Mouse (Mus musculus) E14TG2a.4 (cell line): Measurements from ENCODE around the gene Tfip11.

Experiments
- H3K27me3 ChIP-seq: 2 replicates; pipeline ENCODE4 v1.6.1; 2014; ENCODE audit warnings: low read length, control low read depth; ENCODE audit not compliant: insufficient read depth
- H3K36me3 ChIP-seq: 2 replicates; pipeline ENCODE4 v1.6.1; 2014; ENCODE audit warnings: low read length, control low read depth; ENCODE audit not compliant: insufficient read depth
- H3K4me1 ChIP-seq: replicated peaks from 2 replicates; pipeline ENCODE4 v1.6.1; 2014; ENCODE audit warnings: low read depth, low read length, control low read depth
- H3K4me3 ChIP-seq: replicated peaks from 2 replicates; pipeline ENCODE4 v1.5.1; 2014; ENCODE audit warnings: mild to moderate bottlenecking, low read length
- H3K9me3 ChIP-seq: 2 replicates; pipeline ENCODE4 v1.6.1; 2014; ENCODE audit warnings: low read length, control low read depth
- CTCF ChIP-seq: conservative IDR thresholded peaks from 2 replicates; pipeline ENCODE4 v1.5.1; 2014; ENCODE audit warnings: low read length
- NANOG ChIP-seq: IDR thresholded peaks from 2 replicates; pipeline ENCODE4 v1.6.1; 2014; ENCODE audit warnings: borderline replicate concordance, low read length, mixed read lengths
- POU5F1 ChIP-seq: IDR thresholded peaks from 2 replicates; pipeline ENCODE4 v1.6.1; 2014; ENCODE audit warnings: low read length, borderline replicate concordance

The Tfip11 gene

DNA sequence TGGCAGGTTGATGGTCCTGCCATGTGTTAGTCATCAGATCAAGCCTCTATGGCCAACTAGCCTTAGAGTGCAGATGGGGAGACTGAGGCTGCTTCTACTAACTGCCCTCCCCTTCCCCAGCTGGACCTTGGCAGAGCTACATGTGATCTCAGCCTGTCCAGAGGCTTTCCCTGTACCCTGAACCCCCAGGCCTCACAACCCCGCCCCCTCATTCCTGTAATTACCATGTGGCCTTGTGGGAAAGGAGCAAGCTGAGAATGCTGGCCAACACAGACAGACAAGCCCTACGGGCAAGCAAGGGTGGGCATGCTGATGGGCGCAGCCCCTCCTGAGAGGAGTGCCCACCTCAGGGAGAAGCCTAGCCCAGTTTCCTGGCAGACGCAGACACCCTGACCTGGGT, 31.5 kb upstream of the Tfip11 start:
- Histone ChIP-seq H3K36me3 (peaks cover 12% of the 10 kb centered on the region), H3K4me3 (peak overlapping the region; percentile 52), H3K4me1 (peaks cover 99% of the 10 kb centered on the region), H3K9me3 (no peaks in the 10 kb centered on the region), H3K27me3 (no peaks in the 10 kb centered on the region)
- TF ChIP-seq NANOG: no peak
- no peak for TF ChIP-seq CTCF
- TF ChIP-seq POU5F1: no peak

DNA sequence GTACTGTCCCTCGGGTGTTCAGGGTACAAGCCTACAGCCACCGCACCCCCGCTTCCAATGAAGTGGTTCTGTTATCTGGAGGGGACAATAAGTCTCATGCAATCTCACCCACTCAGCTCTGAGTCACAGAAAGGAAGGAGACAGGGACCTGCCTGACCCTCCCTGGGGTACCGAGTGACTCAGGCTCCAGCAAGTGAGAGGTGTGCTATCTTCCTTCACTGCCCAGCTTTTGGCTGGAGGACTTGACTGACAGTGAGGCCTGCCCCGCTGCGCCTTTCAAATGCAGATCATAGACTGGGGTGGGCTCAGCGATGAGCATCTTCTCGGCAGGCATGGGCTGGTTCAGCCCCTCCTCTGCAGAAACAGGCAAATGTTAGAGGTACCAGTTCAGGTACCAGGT, 31.0 kb upstream of the Tfip11 start:
- TF ChIP-seq NANOG (no peak; the same call in 1 of the 2 replicates), POU5F1 (peak; percentile 70), CTCF (no peak)
- peaks cover 99% of the 10 kb centered on the region for H3K4me1 ChIP-seq
- no peaks in the 10 kb centered on the region for H3K27me3 ChIP-seq
- peaks cover 12% of the 10 kb centered on the region for H3K36me3 ChIP-seq
- H3K4me3 ChIP-seq: peak overlapping the region; percentile 52
- H3K9me3 ChIP-seq: no peaks in the 10 kb centered on the region

DNA sequence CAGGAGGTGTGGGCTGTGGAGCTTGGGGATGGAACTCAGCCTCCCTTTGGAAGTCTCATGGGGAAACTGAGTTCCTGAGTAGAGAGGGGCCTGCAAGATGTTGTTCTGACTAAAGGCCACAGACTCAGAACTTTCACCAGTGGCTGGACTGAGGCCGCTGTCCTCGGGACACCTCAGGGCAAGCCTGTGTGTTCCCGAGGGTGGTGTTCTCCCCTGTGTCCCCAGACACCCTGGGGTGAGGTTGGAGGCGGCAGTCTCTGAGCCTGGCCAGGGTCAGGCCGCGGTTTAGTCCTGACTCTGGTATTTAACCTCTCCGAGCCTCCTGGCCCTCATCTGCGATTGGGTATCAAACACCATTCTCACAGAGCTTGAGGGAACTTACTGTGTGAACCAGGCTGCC, 30.6 kb upstream of the Tfip11 start:
- TF ChIP-seq CTCF (no peak), POU5F1 (no peak), NANOG (no peak)
- Histone ChIP-seq H3K9me3 (no peaks in the 10 kb centered on the region), H3K36me3 (peaks cover 12% of the 10 kb centered on the region), H3K4me3 (peak overlapping the region; percentile 52; the same call in 1 of the 2 replicates), H3K27me3 (no peaks in the 10 kb centered on the region), H3K4me1 (peaks cover 99% of the 10 kb centered on the region)

GRCm38 (mm10) chr5:112296404-112297181, 29.6 kb upstream of the Tfip11 start:
- H3K27me3 ChIP-seq: no peaks in the 10 kb centered on the region
- no peak for TF ChIP-seq POU5F1
- TF ChIP-seq CTCF: no peak
- no peak for TF ChIP-seq NANOG
- H3K36me3 ChIP-seq: peaks cover 12% of the 10 kb centered on the region
- no peak overlapping the region for H3K4me3 ChIP-seq
- no peaks in the 10 kb centered on the region for H3K9me3 ChIP-seq
- peaks cover 99% of the 10 kb centered on the region for H3K4me1 ChIP-seq

DNA sequence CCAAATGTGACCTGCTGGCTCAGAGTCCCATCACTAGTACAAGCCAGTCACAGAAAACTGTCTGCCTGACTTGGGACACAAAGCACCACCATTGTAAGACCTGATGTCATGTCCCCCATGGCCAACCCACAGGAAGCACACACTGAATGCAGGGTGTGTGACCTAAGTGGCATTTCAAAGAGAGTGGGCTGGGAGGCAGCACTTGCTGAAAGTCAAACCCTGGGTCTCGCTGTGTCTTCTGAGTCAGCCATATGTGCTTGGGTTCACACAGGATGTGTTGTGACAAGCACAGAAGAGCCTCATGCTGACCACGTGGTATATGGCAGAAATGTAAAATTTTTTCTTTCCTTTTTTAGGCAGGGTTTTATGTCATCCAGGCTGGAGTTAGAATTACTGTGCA, 28.9 kb upstream of the Tfip11 start:
- no peak for TF ChIP-seq NANOG
- no peak for TF ChIP-seq CTCF
- TF ChIP-seq POU5F1: no peak
- no peaks in the 10 kb centered on the region for H3K9me3 ChIP-seq
- H3K4me1 ChIP-seq: peaks cover 99% of the 10 kb centered on the region
- peaks cover 16% of the 10 kb centered on the region for H3K36me3 ChIP-seq
- no peak overlapping the region for H3K4me3 ChIP-seq
- H3K27me3 ChIP-seq: no peaks in the 10 kb centered on the region

DNA sequence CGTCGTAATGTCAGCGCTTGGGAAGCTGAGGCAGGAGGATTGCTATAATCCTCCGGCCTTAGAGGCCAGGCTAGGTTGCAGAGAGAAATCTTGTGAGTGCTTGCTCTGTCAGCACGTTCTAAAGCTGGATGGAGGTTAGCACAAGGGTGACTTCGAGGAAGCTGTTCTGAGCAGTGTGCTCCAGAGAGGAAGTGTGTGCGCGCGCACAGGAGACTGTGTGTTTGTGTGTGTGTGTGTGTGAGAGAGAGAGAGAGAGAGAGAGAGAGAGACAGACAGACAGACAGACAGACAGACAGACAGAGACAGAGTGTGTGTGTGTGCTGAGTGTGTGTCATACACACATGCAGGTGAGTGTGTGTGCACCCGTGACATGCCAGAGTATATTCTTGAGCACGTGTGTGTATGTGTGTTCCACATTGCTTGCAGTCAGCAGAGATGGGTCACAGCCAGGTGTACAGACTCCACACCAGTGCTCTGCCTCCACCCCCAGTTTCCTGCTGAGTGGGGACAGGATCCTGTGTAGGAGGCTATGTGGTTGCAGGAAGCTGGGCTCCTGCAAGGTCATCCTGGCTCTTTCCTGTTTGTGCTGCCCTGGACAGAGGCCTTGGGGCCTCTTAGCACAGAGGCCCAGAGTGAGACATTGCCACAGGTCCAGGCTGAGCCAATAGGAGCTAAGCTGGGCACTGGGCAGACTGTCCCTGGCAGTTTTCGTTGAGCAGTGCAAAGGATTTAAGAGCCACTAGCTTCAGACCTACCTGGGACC, 27.8 kb upstream of the Tfip11 start:
- 0 out of 2 replicates have a peak overlapping the region, but pooled peaks have one; percentile 10 for H3K4me3 ChIP-seq
- no peaks in the 10 kb centered on the region for H3K27me3 ChIP-seq
- peaks cover 23% of the 10 kb centered on the region for H3K36me3 ChIP-seq
- TF ChIP-seq POU5F1: no peak
- no peak for TF ChIP-seq NANOG
- TF ChIP-seq CTCF: no peak
- peaks cover 93% of the 10 kb centered on the region for H3K4me1 ChIP-seq
- H3K9me3 ChIP-seq: no peaks in the 10 kb centered on the region

- TF ChIP-seq CTCF (no peak), NANOG (no peak), POU5F1 (no peak)
- Histone ChIP-seq H3K4me3 (0 out of 2 replicates have a peak overlapping the region, but pooled peaks have one; percentile 17), H3K36me3 (peaks cover 30% of the 10 kb centered on the region), H3K27me3 (no peaks in the 10 kb centered on the region), H3K9me3 (no peaks in the 10 kb centered on the region), H3K4me1 (peaks cover 90% of the 10 kb centered on the region)
Observed at GRCm38 (mm10) chr5:112299399-112299798, 26.8 kb upstream of the Tfip11 start.

DNA sequence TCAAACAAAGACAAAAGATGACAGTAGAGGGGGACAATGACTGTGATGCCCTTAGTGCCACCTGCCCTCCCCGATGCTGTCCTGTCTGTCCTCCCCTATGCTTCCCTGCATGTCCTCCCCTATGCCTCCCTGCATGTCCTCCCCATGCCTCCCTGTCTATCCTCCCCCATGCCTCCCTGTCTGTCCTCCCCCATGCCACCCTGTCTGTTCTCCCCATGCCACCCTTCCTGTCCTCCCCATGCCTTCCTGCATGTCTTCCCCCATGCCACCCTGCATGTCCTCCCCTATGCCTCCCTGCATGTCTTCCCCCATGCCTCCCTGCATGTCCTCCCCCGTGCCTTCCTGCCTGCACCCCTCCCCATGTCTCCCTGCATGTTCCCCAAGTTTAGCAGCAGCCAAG, 26.0 kb upstream of the Tfip11 start:
- TF ChIP-seq NANOG (no peak), CTCF (no peak), POU5F1 (no peak)
- Histone ChIP-seq H3K36me3 (peaks cover 37% of the 10 kb centered on the region), H3K27me3 (no peaks in the 10 kb centered on the region), H3K4me1 (peaks cover 90% of the 10 kb centered on the region), H3K9me3 (no peaks in the 10 kb centered on the region), H3K4me3 (no peak overlapping the region)
